In the genomic region with DNA sequence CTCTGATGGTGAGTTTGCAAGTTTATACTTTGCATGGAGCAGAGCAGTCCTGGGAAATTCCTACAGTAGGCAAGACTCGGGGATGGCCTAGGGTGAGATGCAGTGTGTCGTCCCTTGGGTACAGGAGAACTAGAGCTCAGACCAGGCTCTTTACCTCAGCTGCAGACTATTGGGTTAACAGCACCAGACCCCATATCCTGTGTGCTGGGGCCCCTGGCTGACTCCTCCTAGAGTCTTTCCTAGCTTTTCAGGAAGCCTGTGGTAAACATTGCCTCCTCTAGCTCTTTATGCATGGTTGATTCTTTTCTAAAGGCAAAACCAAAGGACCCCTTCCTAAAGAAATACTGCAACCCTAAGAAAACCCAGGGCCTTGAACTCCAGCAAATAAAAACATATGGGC, we compare ENCODE assay signal across 15 mouse cellular contexts.
"Had no signal": no experiment of that assay in that cellular context is flagged by ENCODE, and none has a peak within 500 bp of the region (broad histone marks: within the 10 kb centered on the region; RNA-seq: fewer than 3 reads in every experiment).

No protein-coding gene starts in this region.

- H3K4me3 ChIP-seq: kidney, embryonic 15.5 days; limb, embryonic 10.5 days; limb, embryonic 13.5 days; liver, embryonic 12.5 days; liver, embryonic 15.5 days; lung, embryonic 15.5 days; stomach, embryonic 15.5 days had no signal

- H3K27me3 ChIP-seq: kidney, embryonic 15.5 days; limb, embryonic 13.5 days; liver, embryonic 12.5 days; liver, embryonic 15.5 days; lung, embryonic 15.5 days; stomach, embryonic 15.5 days had no signal

- H3K4me1 ChIP-seq: liver, embryonic 12.5 days; liver, embryonic 15.5 days; lung, embryonic 15.5 days; stomach, embryonic 15.5 days had no signal

- DNase-seq: kidney, adult 2 months; kidney, postnatal 10 days; kidney, postnatal 4 days; liver; lung, adult 18-20 months; lung, postnatal 10 days; lung, postnatal 36 days; midbrain, embryonic 14.5 days had no signal

- H3K27ac ChIP-seq: kidney, embryonic 15.5 days; limb, embryonic 10.5 days; limb, embryonic 13.5 days; liver, embryonic 12.5 days; liver, embryonic 15.5 days; lung, embryonic 15.5 days; stomach, embryonic 15.5 days had no signal
